Mouse (Mus musculus): Measurements from ENCODE around the gene Krt27. TPM values are rescaled to one million over a fixed set of nuclear protein-coding genes. Genes with fewer than 3 reads are reported as not detected.

Krt27 gene
- total RNA-seq, 1 experiment, result 0.13 TPM

GRCm38 (mm10) chr11:99329655-99330054 lies 21.2 kb downstream of the Krt27 start:
- no peaks in the 10 kb centered on the region for H3K4me1 ChIP-seq (ENCODE audit: control insufficient read depth in 2 of 2, insufficient read depth in 2 of 2, low read length in 2 of 2, poor library complexity in 1 of 2)
- H3K4me3 ChIP-seq (ENCODE audit: insufficient read depth in 1 of 2, low read depth in 1 of 2, low read length in 2 of 2, poor library complexity in 1 of 2, severe bottlenecking in 1 of 2), result no peak overlapping the region
- H3K9ac ChIP-seq (ENCODE audit: insufficient read depth, low read depth, low read length, poor library complexity, severe bottlenecking), result no peak overlapping the region
- H3K9me3 ChIP-seq (ENCODE audit: control insufficient read depth, insufficient read depth, low read depth, low read length), result no peaks in the 10 kb centered on the region
- no peak for DNase-seq (ENCODE audit: low read depth, low spot score)
- no peak overlapping the region for H3K27ac ChIP-seq (ENCODE audit: insufficient read depth, low read depth, low read length, poor library complexity, severe bottlenecking)
- in situ Hi-C loops (cut with MboI; ENCODE audit: low sequenced_read_pairs in 2 of 2, unreplicated experiment in 2 of 2), result no loop called here
- H3K36me3 ChIP-seq (ENCODE audit: control insufficient read depth, insufficient read depth, low read length, poor library complexity, severe bottlenecking), result no peaks in the 10 kb centered on the region
- TF ChIP-seq ZC3H11A (IDR thresholded peaks at IDR 0.05; ENCODE audit: borderline replicate concordance, low read depth, low read length) (no peak), MAFK (IDR thresholded peaks at IDR 0.05; ENCODE audit: insufficient read depth, low read depth, low read length) (no peak), ZNF384 (IDR thresholded peaks at IDR 0.05; ENCODE audit: low read depth, low read length) (no peak), CHD2 (IDR thresholded peaks at IDR 0.05; ENCODE audit: low read depth, low read length) (no peak), HCFC1 (IDR thresholded peaks at IDR 0.05; ENCODE audit: borderline replicate concordance, insufficient read depth, low read length) (no peak)

- Histone ChIP-seq H3K9me3 (ENCODE audit: control insufficient read depth, insufficient read depth, low read depth, low read length) (no peaks in the 10 kb centered on the region), H3K4me1 (ENCODE audit: control insufficient read depth in 2 of 2, insufficient read depth in 2 of 2, low read length in 2 of 2, poor library complexity in 1 of 2) (no peaks in the 10 kb centered on the region), H3K4me3 (ENCODE audit: insufficient read depth in 1 of 2, low read depth in 1 of 2, low read length in 2 of 2, poor library complexity in 1 of 2, severe bottlenecking in 1 of 2) (no peak within 1 kb of the TSS), H3K36me3 (ENCODE audit: control insufficient read depth, insufficient read depth, low read length, poor library complexity, severe bottlenecking) (no peaks in the 10 kb centered on the region), H3K9ac (ENCODE audit: insufficient read depth, low read depth, low read length, poor library complexity, severe bottlenecking) (no peak within 1 kb of the TSS), H3K27ac (ENCODE audit: insufficient read depth, low read depth, low read length, poor library complexity, severe bottlenecking) (no peak within 1 kb of the TSS)
- in situ Hi-C loops (cut with MboI; ENCODE audit: low sequenced_read_pairs in 2 of 2, unreplicated experiment in 2 of 2), result no loop called here
- no peak for DNase-seq (ENCODE audit: low read depth, low spot score)
- TF ChIP-seq ZNF384 (IDR thresholded peaks at IDR 0.05; ENCODE audit: low read depth, low read length) (no peak), MAFK (IDR thresholded peaks at IDR 0.05; ENCODE audit: insufficient read depth, low read depth, low read length) (no peak), ZC3H11A (IDR thresholded peaks at IDR 0.05; ENCODE audit: borderline replicate concordance, low read depth, low read length) (no peak), CHD2 (IDR thresholded peaks at IDR 0.05; ENCODE audit: low read depth, low read length) (no peak), HCFC1 (IDR thresholded peaks at IDR 0.05; ENCODE audit: borderline replicate concordance, insufficient read depth, low read length) (no peak)
Measured at GRCm38 (mm10) chr11:99322851-99323250, 28.1 kb downstream of the Krt27 start, which contains the start of gene Krt25. Krt25 (minus strand) TSS chr11:99322951.

- Histone ChIP-seq H3K9ac (ENCODE audit: insufficient read depth, low read depth, low read length, poor library complexity, severe bottlenecking) (no peak overlapping the region), H3K4me1 (ENCODE audit: control insufficient read depth in 2 of 2, insufficient read depth in 2 of 2, low read length in 2 of 2, poor library complexity in 1 of 2) (no peaks in the 10 kb centered on the region), H3K4me3 (ENCODE audit: insufficient read depth in 1 of 2, low read depth in 1 of 2, low read length in 2 of 2, poor library complexity in 1 of 2, severe bottlenecking in 1 of 2) (no peak overlapping the region), H3K36me3 (ENCODE audit: control insufficient read depth, insufficient read depth, low read length, poor library complexity, severe bottlenecking) (no peaks in the 10 kb centered on the region), H3K27ac (ENCODE audit: insufficient read depth, low read depth, low read length, poor library complexity, severe bottlenecking) (no peak overlapping the region), H3K9me3 (ENCODE audit: control insufficient read depth, insufficient read depth, low read depth, low read length) (no peaks in the 10 kb centered on the region)
- TF ChIP-seq CHD2 (IDR thresholded peaks at IDR 0.05; ENCODE audit: low read depth, low read length) (no peak), MAFK (IDR thresholded peaks at IDR 0.05; ENCODE audit: insufficient read depth, low read depth, low read length) (no peak), HCFC1 (IDR thresholded peaks at IDR 0.05; ENCODE audit: borderline replicate concordance, insufficient read depth, low read length) (no peak)
- in situ Hi-C loops (cut with MboI; ENCODE audit: low sequenced_read_pairs in 2 of 2, unreplicated experiment in 2 of 2), result no loop called here
- no peak for DNase-seq (ENCODE audit: low read depth, low spot score)
Measured at GRCm38 (mm10) chr11:99321094-99321493, 29.8 kb downstream of the Krt27 start.

- no peak for TF ChIP-seq ZNF384 (IDR thresholded peaks at IDR 0.05; ENCODE audit: low read depth, low read length)
- no peak for TF ChIP-seq CHD2 (IDR thresholded peaks at IDR 0.05; ENCODE audit: low read depth, low read length)
- no peak for TF ChIP-seq MAFK (IDR thresholded peaks at IDR 0.05; ENCODE audit: insufficient read depth, low read depth, low read length)
- no peak for TF ChIP-seq HCFC1 (IDR thresholded peaks at IDR 0.05; ENCODE audit: borderline replicate concordance, insufficient read depth, low read length)
- TF ChIP-seq ZC3H11A (IDR thresholded peaks at IDR 0.05; ENCODE audit: borderline replicate concordance, low read depth, low read length), result no peak
- no peak overlapping the region for H3K27ac ChIP-seq (ENCODE audit: insufficient read depth, low read depth, low read length, poor library complexity, severe bottlenecking)
Measured at GRCm38 (mm10) chr11:99319127-99319526, 31.8 kb downstream of the Krt27 start.

GRCm38 (mm10) chr11:99316543-99316942 lies 34.4 kb downstream of the Krt27 start:
- H3K4me3 ChIP-seq (ENCODE audit: insufficient read depth in 1 of 2, low read depth in 1 of 2, low read length in 2 of 2, poor library complexity in 1 of 2, severe bottlenecking in 1 of 2), result no peak overlapping the region
- H3K27ac ChIP-seq (ENCODE audit: insufficient read depth, low read depth, low read length, poor library complexity, severe bottlenecking), result no peak overlapping the region
- no peak for TF ChIP-seq HCFC1 (IDR thresholded peaks at IDR 0.05; ENCODE audit: borderline replicate concordance, insufficient read depth, low read length)
- TF ChIP-seq MAFK (IDR thresholded peaks at IDR 0.05; ENCODE audit: insufficient read depth, low read depth, low read length), result no peak
- TF ChIP-seq CHD2 (IDR thresholded peaks at IDR 0.05; ENCODE audit: low read depth, low read length), result no peak
- TF ChIP-seq ZC3H11A (IDR thresholded peaks at IDR 0.05; ENCODE audit: borderline replicate concordance, low read depth, low read length), result no peak
- TF ChIP-seq ZNF384 (IDR thresholded peaks at IDR 0.05; ENCODE audit: low read depth, low read length), result no peak
- no peaks in the 10 kb centered on the region for H3K9me3 ChIP-seq (ENCODE audit: control insufficient read depth, insufficient read depth, low read depth, low read length)
- H3K9ac ChIP-seq (ENCODE audit: insufficient read depth, low read depth, low read length, poor library complexity, severe bottlenecking), result no peak overlapping the region
- in situ Hi-C loops (cut with MboI; ENCODE audit: low sequenced_read_pairs in 2 of 2, unreplicated experiment in 2 of 2), result no loop called here
- no peaks in the 10 kb centered on the region for H3K4me1 ChIP-seq (ENCODE audit: control insufficient read depth in 2 of 2, insufficient read depth in 2 of 2, low read length in 2 of 2, poor library complexity in 1 of 2)
- no peak for DNase-seq (ENCODE audit: low read depth, low spot score)
- H3K36me3 ChIP-seq (ENCODE audit: control insufficient read depth, insufficient read depth, low read length, poor library complexity, severe bottlenecking), result no peaks in the 10 kb centered on the region

More at GRCm38 (mm10) chr11:99319127-99319526, 31.8 kb downstream of the Krt27 start:
- H3K36me3 ChIP-seq (ENCODE audit: control insufficient read depth, insufficient read depth, low read length, poor library complexity, severe bottlenecking), result no peaks in the 10 kb centered on the region
- in situ Hi-C loops (cut with MboI; ENCODE audit: low sequenced_read_pairs in 2 of 2, unreplicated experiment in 2 of 2), result no loop called here
- no peaks in the 10 kb centered on the region for H3K9me3 ChIP-seq (ENCODE audit: control insufficient read depth, insufficient read depth, low read depth, low read length)
- no peak for DNase-seq (ENCODE audit: low read depth, low spot score)
- H3K4me3 ChIP-seq (ENCODE audit: insufficient read depth in 1 of 2, low read depth in 1 of 2, low read length in 2 of 2, poor library complexity in 1 of 2, severe bottlenecking in 1 of 2), result no peak overlapping the region
- H3K4me1 ChIP-seq (ENCODE audit: control insufficient read depth in 2 of 2, insufficient read depth in 2 of 2, low read length in 2 of 2, poor library complexity in 1 of 2), result no peaks in the 10 kb centered on the region
- no peak overlapping the region for H3K9ac ChIP-seq (ENCODE audit: insufficient read depth, low read depth, low read length, poor library complexity, severe bottlenecking)

Data from ES-E14 (cell line).